Mouse (Mus musculus): Measurements from ENCODE around the gene Alox12b.

Gene Alox12b

DNA sequence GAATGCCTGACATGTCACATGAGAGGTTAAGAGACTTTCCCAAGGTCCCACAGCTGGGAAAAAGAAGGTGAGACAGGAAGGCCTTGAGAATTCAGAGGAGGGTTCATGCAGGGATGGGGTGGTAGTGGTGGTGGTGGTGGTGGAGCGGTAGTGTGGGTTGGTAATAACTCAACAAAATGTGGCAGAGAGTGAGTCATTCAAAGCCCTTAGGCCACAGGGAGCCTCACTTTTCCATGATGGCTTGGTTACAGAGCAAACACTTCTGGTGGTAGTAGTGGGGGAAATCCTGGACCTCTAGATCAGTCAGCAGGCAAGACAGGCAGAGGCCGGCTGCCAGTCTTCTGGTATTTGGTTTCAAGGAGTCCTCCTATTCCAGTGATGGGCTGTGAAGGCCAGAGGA is 15.8 kb downstream of the Alox12b start:
- DNase-seq (ENCODE audit: low read depth, low spot score): no peak

DNA sequence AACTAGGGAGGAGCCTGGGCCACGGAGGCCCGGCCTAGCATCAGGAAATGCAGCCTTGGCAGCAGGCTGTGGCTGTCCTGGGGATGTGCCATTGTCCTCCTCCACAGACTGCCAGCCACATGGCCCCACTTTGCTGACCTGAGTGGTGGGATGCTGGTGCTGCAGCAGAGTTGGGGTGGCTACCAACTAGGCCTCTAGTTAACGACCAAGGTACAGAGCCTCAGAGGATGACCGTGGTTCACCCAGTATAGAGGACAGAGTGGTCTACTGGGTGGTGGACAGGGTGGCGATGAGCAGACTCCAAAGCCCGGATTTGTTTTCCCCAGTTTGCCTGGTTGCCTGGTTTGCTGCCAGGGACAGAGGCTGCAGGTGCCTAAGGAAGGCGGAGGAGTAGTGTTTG is 17.9 kb downstream of the Alox12b start:
- DNase-seq (ENCODE audit: low read depth, low spot score): no peak

DNA sequence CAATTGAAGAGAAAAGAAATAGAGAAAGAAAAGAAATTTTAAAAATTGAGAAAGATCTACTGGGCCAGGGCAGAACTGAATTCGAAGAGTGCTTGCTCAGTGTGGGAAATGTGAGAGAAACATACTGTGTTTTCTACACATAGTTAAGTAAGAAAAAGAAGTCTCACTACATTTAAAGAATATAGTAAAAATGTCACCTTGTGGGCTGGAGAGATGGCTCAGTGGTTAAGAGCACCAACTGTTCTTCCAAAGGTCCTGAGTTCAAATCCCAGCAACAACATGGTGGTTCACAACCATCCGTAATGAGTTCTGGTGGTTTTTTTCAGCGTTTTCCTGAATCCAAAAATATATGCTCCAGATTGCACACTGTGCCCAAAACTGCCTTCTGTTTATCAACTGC is 21.7 kb downstream of the Alox12b start:
- DNase-seq (ENCODE audit: low read depth, low spot score): no peak

DNA sequence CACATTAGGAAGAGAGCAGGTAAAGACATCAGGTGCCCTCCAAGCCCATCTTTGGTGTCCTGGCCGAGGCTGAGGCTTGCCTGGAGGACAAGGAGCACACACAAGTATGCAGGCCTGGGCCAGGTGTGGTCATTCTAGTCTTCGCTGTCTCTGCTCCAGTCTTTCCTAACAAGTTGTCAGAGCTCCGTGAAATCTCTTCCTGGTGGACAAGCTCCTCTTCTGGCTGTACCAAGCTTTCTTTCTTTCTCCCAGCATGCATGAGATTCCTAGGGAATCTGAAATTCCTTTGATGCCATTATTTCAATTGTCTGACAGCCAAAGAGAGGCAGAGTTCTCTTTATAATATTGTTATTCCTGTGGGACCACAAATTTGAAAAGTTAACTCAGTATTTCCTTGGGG is 22.7 kb downstream of the Alox12b start:
- DNase-seq (ENCODE audit: low read depth, low spot score): no peak

DNA sequence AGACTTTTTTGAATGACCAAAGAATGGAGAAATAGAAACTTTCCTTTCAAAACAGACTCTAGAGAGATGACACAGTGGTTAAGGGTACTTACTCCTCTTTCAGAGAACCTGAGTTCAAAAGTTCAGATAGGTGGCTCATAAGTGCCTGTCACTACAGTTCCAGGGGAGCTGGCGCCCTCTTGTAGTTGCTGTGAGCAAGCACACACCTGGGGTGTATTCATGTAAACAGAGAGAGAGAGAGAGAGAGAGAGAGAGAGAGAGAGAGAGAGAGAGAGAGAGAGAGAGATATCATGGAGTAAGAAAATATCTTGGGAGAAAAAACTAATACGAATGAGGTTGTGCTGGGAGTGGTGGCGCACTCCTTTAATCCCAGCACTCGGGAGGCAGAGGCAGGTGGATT is 23.3 kb downstream of the Alox12b start:
- no peak for DNase-seq (ENCODE audit: low read depth, low spot score)

DNA sequence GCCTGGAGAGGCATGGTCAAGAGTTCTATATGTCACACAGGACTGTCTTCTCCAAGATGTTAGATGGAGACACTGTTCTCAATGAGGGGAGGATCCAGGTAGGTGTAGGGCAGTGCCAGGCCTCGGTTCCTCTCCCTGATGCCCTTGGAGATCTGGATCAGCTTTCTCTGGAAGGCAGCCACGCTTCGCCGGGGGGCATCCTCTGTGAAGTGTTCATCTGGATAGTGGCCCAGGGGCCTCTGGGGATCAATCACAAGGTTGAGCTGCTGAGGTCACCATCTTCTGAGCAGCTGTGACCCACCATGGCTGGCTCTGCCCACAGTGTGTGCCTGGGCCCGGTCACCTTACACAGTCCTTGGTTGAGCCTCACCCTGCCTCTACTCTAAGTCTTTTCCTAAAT is 28.2 kb downstream of the Alox12b start:
- DNase-seq (ENCODE audit: low read depth, low spot score): no peak

DNA sequence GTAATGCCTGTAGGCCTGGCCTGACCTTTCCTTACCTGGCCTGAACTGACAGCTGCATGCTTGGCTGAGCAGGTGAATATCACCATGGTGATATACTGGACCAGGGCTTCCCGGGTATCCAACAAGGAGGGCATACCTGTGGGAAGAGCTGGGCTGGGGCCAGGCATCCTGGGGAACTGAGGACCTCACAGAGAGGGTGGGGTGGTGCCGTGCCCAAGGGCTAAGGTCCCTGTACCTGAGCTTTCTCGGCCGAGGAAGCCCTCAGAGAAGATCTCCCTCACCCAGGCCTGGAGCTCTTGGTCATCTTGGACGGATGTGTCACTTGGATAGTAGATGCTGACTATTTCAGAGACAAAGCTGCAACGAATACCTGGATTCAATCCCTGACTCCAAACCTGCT is 29.1 kb downstream of the Alox12b start:
- DNase-seq (ENCODE audit: low read depth, low spot score): no peak

DNA sequence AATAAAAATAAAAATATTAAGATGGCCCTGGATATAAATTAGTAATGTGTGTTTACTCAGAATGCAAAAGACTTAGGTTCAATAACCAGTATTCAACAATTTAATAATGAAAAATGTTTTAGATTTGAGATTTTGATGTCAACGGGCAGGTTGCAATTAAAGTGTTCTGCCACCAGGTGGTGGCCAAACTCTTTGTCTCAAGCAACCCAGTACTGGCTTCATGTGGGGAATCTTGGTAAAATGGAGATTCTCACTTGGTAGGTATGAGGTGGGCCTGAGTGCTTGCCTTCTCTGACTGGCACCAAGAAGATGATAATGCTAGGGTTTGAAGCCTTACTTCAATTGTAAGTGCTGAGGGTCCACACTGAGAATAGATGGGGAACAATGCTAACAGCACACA is 36.1 kb downstream of the Alox12b start:
- DNase-seq (ENCODE audit: low read depth, low spot score): peak; percentile 48

DNA sequence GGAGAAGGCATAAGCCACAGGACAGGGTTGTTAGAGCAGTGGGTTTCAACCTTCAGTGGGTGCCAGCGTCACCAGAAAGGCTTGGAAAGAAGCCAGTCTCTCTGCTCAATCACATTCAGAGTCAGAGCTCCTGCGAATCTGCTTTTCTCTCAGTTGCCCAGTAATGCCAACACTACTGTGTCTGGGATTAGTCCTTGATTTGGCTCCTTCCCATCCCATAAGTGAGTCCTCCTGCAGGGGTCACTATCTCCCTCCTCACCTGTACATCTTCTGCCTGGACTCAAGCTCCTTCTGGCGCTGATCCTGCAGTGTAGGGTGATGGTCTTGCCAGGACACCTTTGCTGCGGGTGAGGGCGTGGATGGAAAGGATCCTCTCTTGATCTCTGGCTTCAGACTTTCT is 40.0 kb downstream of the Alox12b start:
- DNase-seq (ENCODE audit: low read depth, low spot score): no peak

DNA sequence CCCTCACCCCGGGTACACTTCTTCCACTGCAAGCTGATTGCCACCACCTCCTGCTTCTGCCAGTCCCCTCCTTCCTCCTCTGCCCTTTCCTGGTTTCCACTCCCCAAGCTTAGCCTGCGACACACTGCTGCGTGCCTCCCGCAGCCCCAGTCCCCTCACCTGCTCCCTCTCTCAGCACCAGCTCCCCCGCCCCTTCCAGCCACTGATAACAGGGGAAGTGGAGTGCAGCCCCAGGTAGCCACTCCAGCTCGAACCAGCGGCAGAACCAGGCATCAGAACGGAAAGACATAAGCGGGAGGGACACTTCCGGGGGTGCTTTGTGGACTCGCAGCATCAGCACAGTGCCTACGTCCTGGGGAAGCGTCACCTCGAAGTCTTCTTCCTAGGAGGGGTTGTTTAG is 40.4 kb downstream of the Alox12b start:
- no peak for DNase-seq (ENCODE audit: low read depth, low spot score)

DNA sequence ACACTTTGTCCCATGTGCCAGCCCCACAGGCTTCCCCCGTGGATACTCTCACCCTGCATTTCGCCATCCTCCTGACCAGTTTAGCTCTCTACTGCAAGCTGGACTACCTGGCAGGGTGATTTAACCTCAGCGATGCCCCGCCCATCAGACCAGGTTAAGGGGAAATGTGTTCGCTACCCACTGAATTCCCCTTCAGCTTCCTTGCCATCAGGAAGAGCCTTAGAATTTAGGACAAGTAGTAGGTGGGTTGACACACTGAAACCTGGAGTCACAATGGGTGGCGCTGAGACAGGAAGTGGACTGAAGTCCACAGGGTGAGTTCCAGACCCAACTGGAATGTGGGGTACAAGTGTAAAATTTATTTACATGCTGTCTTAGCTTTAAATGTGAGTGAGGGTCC is 41.0 kb downstream of the Alox12b start, which contains the start of gene Alox8:
Alox8 (minus strand) TSS at position 101 of the 400 bp plus-strand sequence.
- DNase-seq (ENCODE audit: low read depth, low spot score): no peak

DNA sequence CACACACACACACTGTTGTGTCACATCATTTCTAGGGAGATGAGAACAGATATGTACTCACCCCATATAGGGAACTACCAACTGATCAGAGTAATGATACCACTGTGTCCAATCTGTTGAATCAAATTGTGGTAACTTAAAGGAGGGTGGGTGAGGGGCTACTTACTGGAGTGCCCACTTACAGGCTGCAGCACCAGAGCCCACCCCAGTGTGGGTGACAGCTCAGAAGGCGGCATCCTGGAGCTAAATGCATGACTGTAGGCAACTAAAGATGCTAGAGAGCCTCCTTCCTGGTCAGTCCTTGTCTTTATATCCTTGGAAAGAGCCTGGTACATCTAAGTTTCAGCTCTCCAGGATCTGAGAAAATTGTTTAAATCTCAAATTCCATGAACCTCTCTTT is 42.5 kb downstream of the Alox12b start:
- no peak for DNase-seq (ENCODE audit: low read depth, low spot score)

DNA sequence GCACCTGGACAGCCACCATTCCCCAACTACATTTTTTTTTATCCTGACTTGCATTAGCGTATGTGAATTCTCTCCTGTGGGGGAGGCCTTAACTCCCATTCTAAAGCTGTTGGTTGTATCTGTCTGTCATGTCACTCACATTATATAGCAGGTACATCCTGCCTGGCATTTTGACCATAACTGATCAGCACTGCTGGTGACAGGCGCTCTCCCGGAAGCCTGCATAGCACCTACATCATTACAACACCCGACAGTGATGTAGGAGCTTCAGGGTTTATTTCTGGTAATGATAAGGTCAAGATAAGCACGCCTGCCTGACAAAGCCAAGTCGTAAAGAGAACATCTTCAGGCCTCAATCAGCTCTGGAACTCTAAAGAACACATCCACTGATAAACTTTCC is 43.4 kb downstream of the Alox12b start:
- DNase-seq (ENCODE audit: low read depth, low spot score): no peak

DNA sequence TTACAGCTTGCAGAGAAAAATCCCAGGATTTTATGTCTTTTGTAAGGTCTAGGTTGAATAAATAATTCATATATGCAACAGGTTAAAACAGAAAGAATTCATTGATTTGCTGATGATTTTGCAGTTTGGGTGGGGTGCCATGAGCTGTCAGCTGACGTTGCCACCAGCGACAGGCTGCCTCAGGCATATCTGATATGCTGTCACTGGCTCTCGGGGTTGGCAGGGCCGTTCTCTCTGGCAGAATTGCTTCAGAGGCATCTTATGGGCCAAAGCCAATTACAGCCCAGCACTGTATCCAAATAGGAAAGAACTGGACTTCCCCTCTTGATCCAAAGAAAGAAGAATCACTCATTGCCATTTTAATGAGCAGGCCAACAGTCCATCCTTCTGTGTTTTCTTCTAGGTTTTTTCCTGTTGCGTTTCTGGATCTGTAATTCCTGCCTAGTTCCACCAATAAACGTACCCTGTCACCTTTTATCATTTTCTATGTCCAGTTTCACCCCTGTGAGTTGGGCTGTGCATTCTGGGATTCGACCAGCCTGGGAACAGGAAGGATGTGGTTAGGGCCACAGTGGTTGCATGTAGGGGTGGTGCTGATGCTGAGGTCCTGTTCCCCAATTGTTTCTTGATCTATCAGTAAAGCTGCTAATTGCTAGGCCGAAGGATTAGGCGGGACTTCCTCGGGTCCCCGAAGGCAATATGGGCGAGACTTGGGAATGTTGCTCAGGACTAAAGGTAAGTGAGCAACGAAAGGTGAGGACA is 45.9 kb downstream of the Alox12b start:
- no peak for DNase-seq (ENCODE audit: low read depth, low spot score)

DNA sequence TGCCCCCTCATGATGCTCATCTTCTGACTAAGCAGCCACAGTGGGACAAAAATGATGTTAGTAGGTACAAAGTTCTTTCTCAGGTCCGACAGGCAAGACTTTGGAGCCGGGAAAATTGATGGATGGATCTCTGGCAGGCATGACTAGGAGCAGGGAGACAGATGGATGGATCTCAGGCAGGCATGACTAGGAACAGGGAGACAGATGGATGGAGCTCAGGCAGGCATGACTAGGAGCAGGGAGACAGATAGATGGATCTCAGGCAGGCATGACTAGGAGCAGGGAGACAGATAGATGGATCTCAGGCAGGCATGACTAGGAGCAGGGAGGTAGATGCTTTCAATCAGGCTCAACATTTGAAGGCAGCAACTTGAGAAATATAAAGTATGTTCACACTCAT is 54.6 kb downstream of the Alox12b start:
- DNase-seq (ENCODE audit: low read depth, low spot score): peak; percentile 21

DNA sequence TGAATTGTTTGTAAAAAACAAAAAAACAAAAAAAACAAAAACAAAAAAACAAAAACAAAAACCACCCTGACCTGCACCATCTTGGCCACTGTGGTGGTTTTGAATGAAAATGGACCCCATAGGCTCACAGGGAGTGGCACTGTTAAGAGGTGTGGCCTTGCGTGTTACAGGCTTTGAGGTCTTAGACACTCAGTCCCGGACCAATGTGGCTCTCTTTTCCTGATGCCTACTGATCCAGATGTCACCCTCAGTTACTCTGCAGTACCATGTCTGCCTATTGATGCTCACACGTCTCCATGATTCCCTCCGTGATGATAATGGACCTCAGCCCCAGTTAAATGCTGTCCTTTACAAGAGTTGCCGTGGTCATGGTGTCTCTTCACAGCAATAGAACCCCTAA is 60.6 kb downstream of the Alox12b start:
- no peak for DNase-seq (ENCODE audit: low read depth, low spot score)

DNA sequence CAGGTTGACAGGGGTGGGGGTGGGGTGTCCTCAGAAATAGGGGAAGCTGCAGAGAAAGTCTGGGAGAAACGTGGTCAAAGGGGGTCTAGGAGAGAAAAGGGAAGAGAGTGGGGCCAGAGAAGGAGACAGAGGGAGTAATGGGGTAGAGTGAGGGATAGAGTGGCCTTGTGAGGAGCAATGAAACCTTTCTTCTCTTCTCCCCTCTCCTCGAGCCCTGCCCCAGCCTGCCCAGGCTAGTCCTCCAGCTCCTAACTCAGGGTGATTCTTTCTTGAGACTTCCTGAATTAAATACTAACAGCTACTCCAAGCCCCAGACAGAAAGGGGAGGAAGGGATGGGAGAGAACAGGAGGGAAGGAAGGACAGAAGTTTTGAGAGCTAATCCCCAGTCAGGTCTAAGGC is 61.9 kb downstream of the Alox12b start:
- DNase-seq (ENCODE audit: low read depth, low spot score): no peak
